Mouse (Mus musculus) megakaryocyte progenitor cell, adult 5-6 weeks (primary cell): ENCODE measurements at regions not wholly inside any gene's neighbourhood (a gene's known extent, or its start where the extent isn't known, plus 50 kb on each side); places are given as distances from the start of the nearest gene placed in this dataset.
A peak's percentile ranks its signal among the peaks of the same experiment; 100 is the strongest.
"Not testable (repeated sequence)": the region's sequence is repeated elsewhere in the genome, so short reads cannot be mapped to it uniquely, and the experiment has no call there.

Source experiments
- ATAC-seq: replicated peaks from 2 replicates; pipeline ENCODE4 v1.8.0; 2016; ENCODE audit warnings: mild to moderate bottlenecking, moderate TSS enrichment, inconsistent platforms; ENCODE audit not compliant: poor library complexity

DNA sequence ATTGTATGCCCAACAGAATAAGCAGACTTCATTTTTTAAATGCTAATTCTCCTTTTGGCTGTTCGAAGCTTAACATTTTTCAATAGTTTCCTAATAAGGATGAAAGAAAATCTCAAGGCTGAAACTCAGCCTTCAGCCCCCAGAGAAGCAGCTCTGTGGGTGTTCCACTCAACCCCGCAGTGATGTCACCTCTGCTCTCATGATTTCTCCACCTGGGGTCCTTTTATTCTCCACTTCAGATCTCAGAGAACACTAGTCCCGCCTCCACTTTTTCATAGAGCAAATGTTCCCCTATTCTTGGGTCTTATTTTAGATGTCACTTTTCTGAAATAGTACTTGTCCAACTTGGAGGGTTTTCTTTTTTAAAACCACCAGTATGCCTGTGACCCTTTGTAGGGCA lies 567.3 kb downstream of the Cntn3 start:
- no peak for ATAC-seq

DNA sequence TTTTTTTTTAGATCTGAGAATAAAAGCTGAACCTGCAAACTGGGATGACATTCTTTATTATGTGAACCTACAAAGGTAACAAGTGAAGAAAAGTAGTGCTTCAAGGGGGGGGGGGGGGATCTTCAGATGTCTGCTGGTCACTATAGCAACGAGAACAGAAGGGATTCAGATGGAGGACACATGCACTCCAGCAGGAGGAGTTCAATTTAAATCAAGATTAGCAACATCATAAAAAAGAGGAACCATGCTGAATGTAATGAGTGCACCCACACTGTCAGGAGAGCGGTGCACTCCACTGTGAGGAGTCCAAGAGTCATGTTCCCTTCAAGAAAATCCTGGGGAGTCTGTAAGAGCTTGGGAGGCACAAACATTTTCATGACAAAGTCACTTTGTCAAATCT lies 574.7 kb downstream of the Cntn3 start:
- ATAC-seq, result no peak

DNA sequence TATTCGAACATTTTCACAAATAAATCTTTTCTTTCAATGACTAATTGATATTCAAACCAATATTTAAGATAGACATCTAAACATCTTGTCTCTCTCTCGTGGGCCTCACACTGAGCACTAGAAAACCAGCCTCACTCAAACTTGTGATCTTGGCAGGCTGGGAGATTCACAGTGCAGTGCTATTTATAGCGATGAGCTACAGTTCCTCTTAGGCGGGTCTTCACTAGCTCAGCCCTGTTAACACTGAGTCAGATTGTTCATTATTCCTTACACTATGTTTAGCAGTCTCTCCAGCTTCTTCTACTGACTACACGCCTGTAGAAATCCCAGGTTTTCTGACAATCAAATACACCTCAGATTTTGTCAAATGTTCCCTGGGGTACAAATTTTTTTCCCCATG lies 575.3 kb downstream of the Cntn3 start:
- no peak for ATAC-seq

DNA sequence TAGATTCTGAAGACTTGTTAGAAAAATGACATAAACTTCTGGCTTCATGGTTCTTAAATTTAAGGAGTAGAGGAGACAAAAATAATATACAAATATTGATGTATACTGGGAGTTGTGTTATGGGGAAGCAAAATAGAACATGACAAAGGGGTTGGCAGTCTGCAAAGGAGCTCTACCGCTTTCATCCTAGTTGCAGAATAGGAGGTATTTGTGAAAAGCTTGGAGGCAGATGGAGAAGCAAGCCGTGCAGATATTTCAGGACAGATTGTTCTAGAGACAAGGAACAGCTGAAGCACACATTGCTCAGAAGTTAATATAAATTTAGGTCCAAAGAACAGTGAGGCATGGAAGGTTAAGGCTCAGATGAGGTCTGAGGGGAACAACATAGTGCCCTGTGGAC lies 580.1 kb downstream of the Cntn3 start:
- no peak for ATAC-seq

DNA sequence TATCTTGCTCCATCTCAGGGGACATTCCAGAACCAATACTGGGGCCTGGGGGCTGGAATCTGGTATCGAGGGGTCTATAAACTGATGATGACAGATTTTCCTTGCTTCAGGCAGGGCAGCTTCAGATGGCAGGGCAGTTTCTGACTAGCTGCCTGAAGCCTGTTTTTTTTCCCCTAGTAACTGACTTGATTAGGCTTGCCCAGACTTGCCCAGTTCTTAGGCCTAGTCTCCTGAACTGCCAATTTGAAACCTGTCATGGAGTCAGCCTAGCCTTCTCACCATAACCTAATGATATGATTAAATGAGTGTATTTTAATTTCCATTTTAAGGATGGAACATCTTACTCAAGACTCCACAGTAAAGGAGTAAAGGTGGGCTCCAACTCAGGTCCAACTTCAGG lies 591.2 kb downstream of the Cntn3 start:
- no peak for ATAC-seq

DNA sequence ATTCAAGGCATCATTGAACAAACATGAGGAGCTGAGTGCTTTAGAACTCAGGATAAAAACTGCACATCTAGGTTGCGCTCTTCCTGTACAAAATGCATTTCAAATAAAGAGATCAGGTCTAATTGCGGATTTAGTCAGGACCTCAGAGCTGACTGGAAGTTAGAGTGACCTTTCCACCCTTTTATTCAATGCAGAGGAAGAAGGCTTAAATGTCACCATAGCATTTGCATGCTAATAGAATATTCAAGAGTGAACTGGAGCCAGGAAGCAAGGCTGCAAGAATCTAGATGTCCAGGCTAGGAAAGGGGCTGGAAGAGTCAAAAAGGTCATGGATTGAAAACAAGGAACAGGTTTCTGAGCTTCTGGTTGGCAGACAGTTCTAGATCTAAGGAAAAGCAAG lies 593.7 kb downstream of the Cntn3 start:
- ATAC-seq, result no peak

DNA sequence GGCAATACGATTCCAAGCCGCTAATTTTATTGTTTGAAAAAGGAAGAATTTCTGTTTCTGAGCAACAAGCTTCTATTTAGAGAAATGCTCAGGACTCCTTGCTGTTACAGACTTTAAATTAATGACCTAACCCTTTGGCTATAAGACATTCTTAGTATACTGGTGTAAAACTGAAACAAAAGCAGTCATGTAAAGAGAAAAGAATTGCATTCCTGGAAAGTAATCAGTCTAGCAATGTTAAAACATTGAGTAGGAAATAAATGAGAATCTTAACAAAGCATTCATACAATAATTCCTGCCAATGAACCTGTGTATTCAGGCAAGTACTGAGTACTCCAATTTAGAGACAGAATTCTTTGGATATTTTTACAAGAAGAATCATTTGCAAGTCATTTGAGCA lies 587.2 kb upstream of the Pdzrn3 start:
- ATAC-seq, result no peak

DNA sequence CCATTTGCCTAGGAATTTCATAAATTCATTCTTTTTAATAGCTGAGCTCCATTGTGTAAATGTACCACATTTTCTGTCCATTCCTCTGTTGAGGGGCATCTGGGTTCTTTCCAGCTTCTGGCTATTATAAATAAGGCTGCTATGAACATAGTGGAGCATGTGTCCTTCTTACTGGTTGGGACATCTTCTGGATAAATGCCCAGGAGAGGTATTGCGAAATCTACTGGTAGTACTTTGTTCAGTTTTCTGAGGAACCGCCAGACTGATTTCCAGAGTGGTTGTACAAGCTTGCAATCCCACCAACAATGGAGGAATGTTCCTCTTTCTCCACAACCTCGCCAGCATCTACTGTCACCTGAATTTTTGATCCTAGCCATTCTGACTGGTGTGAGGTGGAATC lies 583.8 kb upstream of the Pdzrn3 start:
- ATAC-seq, result not testable (repeated sequence)

DNA sequence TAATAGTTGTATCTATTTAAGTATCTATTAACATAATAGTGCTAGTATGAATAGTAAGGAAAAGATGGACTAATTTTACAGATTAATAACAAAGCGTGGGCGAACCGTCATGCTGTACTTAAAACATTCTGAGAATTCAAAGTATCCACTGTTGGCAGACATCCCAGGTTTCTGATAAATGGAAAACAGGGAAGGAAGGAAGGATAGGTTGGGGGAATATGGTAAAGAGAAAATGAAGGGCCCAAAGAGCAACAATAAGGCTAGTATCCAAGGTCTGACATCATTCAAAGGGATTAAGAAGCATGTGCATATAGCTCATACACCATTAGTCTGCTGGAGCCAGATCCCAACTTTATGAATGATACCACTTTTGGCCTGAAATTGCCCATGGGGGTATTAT lies 572.0 kb upstream of the Pdzrn3 start:
- no peak for ATAC-seq

DNA sequence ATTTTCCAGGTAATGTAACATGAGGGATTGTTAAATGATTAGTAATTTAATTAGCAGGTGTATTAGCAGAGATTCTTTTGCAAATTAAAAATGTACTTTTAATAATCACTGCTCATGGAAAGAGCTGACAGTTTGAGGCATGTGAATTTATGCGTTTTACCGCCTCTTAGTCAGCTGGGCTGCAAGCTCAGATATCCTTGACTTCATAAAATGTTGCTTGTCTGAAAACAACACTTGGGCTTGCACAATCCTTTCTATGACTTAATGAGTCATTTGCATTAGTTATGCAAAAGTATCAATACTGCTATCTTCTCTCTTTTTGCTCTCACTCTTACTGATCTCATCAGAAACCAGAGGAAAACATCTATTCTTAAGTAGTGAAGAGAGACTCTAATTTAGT lies 571.3 kb upstream of the Pdzrn3 start:
- ATAC-seq, result no peak

DNA sequence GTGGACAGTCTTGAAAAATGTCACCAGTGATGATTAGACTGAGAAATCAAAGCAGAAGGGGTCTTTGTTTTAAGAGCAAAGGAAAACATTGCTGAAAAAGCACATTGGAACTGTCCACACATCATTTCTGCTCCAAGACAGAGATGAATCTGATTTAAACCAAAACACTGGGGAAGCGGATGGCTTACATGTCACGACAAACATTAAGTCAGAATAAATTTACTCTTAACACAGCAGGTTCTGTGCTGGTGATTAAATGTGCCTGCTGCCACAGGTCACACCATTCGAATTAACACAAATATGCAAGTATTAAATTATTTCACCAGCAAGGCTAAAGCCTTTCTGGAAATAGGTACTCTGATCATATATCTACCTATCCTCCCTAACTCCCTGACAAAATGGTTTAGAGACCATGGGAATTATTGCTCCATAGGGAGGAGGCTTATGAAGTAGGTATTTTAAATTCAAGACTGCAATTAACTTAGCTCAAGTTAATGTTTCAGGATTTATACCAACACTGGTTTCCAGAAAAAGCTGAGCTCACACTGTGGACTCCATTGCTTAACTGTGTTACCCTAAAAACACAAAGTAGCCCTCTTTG lies 562.7 kb upstream of the Pdzrn3 start:
- ATAC-seq, result no peak

DNA sequence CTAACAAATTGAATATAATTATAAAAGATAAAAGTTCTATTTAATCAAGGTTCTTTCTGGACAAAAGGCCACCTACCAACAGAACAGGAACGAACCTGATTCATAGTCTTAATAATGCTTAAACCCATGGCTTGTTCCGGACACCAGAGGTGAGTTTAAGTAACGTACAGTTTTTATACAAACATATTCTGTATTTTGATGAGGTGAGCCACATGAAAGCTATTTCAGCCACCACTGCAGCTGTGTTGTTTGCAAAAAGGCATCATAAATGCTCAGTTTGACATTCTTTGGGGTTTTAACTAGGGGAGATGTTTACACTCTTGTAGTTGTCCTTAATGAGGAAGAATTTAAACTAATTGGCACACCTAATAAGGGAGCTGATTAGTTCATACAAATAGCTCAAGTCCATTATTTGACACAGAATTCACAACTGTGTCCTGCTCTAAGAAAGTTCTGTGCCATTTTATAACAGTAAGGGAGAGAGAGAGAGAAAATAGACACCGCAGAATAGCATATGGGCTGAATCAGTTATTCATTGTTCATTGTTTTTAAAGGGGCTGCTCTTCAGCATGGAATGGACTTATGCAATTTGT lies 560.8 kb upstream of the Pdzrn3 start:
- no peak for ATAC-seq

DNA sequence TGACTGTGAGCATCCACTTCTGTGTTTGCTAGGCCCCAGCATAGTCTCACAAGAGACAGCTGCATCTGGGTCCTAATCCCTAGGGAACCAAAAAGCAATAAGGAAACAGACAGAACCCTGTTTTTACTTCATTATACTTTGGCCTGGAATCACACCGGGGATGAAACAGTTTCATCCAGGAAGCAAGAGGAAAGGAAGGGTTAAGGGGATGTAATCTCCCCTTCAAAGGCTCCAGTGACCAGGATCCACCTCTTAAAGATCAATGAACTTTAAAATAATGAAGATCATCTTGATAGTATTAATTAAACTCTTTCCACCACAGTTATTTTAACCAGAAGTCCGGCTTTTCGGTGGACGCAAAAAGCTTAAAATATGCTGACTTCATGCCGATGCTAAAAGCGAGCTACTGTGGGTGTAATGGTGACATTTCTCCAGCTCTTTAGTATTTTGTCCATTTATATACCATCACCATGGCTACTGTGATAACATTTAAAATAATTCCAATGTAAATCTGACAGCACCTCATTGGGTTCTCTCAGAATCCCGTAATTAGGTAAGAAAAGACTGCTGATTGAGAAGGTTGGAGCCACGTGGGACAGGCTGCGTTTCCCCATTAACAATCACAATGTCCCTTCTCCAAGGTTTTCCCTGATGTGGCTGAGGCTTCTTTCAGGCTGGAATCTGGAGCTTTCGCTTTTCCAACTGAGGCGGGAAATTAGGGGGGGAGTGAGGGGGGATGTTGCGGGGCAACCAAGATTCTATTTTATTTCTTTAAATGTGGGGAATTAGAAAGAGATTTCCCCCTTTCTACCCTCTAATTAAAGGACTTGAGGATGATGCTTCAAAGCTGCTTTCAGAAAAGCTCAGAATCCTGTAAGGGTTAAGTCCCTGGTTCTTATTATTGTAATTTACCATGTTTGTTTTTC lies 560.0 kb upstream of the Pdzrn3 start:
- no peak for ATAC-seq

DNA sequence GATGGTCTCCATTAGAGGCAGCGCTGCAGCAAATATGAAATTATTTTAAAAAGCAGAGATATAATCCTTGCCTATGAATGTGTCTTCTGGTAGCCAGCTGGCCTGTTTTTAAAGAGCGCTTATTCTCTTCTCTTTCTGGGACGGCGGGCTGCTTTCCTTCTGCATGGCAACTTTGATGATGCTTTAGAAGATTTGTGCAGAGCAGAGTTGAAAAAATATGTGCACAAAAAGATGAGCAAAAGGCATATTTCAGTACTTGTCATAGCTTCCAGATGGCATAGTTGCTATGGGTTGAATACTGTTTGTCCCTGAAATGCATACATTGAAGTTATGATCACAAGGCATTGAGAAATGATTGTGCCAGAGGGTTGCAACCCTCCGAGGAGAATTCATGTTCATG lies 554.1 kb upstream of the Pdzrn3 start:
- no peak for ATAC-seq

DNA sequence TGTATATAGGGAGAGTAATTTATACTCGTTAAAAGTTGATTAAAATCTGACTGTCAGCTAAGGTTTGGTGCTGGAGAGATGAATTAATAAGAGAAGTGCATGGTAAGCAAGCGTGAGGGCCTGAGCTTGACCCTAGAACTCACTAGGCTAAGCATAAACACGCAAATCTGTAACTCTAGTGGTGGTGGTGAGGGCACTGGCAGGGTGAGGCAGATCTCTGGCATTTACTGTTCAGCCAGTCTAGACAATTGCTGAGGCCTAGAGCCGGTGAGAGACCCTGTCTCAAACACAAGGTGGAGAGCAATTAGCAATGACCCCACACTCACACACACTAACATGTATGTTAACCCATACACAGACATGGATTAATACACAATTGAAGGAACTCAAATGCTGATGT lies 544.0 kb upstream of the Pdzrn3 start:
- no peak for ATAC-seq

DNA sequence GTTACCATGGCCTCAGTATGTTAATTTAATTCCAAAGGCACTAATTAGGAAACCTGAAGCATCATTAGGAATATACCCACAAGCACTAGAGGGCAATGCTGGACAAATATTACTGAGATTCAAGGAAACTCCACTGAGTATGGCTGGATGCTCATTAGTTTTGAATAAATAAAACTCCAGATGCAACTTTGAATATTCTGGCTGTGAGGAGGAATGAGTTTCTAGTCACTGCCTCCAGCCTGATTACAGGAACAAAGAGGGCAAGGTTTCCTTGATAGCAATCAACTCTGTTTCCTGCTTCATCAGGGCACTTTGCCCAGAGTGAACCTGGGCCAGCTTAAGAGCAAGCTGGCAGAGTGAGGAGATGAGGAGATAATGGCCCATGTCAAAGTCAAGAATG lies 543.5 kb upstream of the Pdzrn3 start:
- 0 out of 2 replicates have a peak, but pooled peaks have one; percentile 20 for ATAC-seq

DNA sequence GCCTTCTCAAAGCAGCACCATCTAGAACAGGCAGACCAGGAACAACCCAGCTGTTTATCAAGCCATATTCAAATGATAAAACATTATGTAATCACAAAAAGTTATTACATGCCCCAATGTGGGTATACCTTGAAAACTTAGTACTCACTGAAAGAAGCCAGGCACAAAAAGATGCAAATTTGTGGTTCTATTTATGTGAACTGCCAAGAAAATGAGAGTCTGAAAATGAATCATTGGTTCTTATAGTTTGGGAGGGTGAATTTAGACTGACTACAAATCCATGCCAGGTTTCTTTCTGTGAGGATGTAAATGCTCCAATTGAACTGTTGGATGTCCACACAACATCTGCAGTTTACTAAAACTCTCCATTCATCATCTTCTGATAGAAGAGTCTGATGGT lies 541.2 kb upstream of the Pdzrn3 start:
- ATAC-seq, result no peak

DNA sequence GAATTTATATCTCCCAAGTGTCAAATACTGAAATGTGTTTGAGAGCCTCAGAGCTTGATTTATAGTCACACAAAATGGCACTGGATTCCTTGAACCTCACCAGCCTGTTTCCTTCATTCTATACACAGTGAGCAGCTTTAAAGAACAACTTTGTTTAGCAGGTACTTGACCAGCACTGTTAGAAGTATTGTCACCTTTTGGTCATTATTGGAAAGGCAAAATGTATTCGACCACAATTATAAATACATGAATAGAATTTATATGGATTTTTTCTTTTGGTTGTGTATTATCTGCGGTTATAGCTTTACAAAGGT lies 527.3 kb upstream of the Pdzrn3 start:
- no peak for ATAC-seq

DNA sequence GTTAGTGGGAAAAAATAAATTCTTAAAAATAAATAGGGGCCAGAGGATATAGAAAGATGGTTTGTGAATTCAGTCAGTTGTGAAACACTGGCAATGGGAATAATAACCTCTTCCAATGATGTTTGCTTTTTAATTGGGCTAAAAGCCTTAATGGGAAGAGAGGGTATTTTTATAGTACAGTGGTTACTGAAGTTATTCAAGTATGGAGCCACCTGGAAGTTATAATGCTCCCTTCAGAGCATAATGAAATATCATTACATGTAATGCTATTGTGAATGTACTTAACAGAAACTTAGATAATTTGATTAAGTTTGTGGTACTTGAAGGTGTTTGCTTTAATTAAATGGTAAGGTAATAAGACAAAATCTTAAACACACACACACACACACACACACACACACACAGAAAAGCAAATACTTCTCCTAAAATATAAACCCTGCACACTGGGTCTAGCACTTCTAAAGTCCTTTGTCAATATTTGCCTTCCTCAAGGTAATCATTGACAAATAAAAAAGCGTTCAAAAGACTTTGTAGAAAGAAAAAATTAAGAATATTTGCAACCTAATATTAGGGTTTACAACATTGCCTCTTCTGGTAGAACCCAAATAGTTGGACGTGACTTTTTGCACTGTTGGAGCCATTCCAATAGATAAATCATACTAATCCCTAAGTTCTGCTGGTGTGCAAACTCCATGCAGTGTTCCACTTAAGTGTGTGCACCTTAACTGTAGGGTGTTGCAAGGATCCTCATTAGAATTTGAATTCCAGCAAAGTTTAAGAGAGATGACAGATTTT lies 526.7 kb upstream of the Pdzrn3 start:
- no peak for ATAC-seq

DNA sequence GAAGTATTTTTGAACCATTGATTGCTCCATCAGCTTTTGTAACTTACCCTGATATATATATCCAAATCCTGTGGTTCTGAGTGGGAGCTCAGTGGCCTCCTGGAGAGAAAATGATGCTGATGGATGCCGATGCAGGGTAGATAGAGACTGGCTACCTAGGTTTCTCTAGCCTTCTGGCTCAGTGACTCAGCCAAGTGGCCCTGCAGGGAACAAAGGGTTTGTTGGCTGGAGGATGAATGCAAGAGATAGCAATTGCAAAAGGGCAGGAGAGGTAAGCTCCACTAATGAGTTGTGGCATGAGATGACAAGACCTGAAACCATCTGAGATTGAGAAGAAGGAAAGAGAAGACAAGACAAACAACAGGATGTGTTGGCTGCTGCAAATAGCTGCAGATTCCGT lies 524.6 kb upstream of the Pdzrn3 start:
- ATAC-seq, result no peak

DNA sequence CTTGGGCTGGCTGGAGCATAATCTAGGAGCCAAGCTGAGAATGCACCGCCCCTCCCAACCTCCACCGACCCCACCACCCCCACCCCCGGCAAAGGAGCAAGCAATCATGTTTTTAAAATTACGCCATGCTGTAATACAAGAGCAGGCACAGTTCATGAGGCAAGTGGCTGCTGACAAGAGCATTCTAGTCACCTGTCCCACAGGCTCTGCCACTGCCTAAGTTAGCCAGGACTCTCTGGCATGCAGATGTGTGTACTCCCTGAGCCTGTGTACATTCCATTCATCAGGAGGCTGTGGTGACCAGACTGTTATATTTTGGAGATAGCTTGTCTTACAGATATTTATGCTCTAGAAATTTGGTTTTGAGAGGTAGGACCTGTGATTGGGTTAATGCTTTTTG lies 520.8 kb upstream of the Pdzrn3 start:
- no peak for ATAC-seq

DNA sequence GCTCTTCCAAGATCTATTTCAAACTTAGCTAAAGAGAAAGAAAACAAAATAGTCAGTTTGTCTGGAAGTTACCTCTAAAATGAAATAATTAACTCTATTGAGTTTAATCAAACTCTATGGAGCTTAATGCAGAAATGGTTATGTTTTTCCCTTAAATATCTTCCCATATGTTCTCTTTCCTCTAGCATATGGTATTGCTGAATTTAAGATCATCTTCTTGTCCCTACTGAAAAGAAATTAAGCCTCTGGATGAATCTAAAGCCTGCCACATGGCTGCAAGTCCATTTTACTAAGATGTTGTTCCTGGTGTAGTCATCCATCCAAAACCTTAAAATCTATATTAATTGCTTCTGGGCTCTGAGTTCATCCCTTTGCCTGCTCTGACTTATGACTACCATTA lies 513.0 kb upstream of the Pdzrn3 start:
- no peak for ATAC-seq
